Mouse (Mus musculus): ENCODE data around the gene Ccnc.

Ccnc gene

GRCm38 (mm10) chr4:21727615-21728165, at the start of gene Ccnc:
Gene Ccnc, plus strand, starts transcription at chr4:21727701.
- ChIA-PET CTCF (interaction anchor here in 3 of 4 experiments (0.6 to 1.6 kb wide), 10 partner anchors 9 to 230 kb away, joined by 3 to 7 read pairs (median 3); no protein-coding TSS in a partner anchor), POLR2A (interaction anchor here (0.6 to 3.8 kb wide), 83 partner anchors 9 to 630 kb away, joined by 3 to 48 read pairs (median 5); partner anchors contain the start of genes Pnisr (in 3 of the 4), Coq3 (in 2 of the 4), Tstd3 (in 2 of the 4) and Usp45 (in 2 of the 4))

- CTCF ChIA-PET, result no interaction called here
- POLR2A ChIA-PET, result interaction anchor here in 2 of 4 experiments (1.0 to 1.6 kb wide), 3 partner anchors 11 to 49 kb away, joined by 3 to 6 read pairs (median 3); partner anchors contain the start of gene Ccnc (in 1 of the 2)
Observed at GRCm38 (mm10) chr4:21678101-21678974, 49.2 kb upstream of the Ccnc start.

DNA sequence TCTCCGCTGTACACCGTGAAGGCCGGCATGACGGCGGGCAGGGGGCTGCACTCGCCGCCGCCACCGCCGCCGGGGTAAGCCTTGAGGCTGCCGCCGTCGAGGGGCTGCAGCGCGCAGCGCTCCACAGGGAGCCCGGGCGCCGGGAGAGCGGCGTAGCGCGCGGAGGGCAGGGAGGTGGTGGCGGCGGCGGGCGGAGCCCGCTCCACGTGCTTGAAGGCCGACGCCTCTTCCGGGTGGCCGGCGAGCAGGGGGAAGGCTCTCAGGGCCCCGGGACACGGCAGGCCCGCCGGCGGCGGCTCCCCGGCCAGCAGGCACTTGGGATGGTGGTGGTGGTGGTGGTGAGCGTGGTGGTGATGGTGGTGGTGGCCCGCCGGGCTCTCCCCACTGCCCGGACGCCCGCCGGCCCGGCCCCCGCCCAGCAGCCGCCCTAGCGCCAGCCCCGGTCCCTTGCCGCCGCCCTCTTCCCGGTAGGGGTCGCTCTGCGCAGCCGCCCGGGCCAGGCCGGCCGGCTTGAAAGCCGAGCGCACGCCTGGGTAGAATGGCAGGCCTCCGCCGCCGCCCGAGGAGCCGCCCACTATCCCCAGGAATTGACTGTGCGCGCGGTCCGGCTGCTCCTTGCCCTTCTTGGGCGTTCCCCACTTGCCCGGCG, 48.4 kb upstream of the Ccnc start:
- ChIA-PET POLR2A (interaction anchor here in 2 of 4 experiments (0.7 to 1.6 kb wide), 6 partner anchors 9 to 48 kb away, joined by 3 to 6 read pairs (median 5); partner anchors contain the start of gene Ccnc (in 2 of the 2)), CTCF (interaction anchor here in 1 of 4 experiments (0.6 kb wide), 1 partner anchor 43 kb away, joined by 6 read pairs; no protein-coding TSS in a partner anchor)

GRCm38 (mm10) chr4:21679624-21680480, 47.6 kb upstream of the Ccnc start:
- POLR2A ChIA-PET, result interaction anchor here in 2 of 4 experiments (0.7 to 1.9 kb wide), 7 partner anchors 8 to 48 kb away, joined by 3 to 6 read pairs (median 6); partner anchors contain the start of gene Ccnc (in 2 of the 2)
- CTCF ChIA-PET, result interaction anchor here in 1 of 4 experiments (0.6 kb wide), 2 partner anchors 42 to 924 kb away, joined by 5 to 6 read pairs; no protein-coding TSS in a partner anchor

- CTCF ChIA-PET, result no interaction called here
- POLR2A ChIA-PET, result interaction anchor here in 2 of 4 experiments (0.8 to 1.9 kb wide), 2 partner anchors 9 to 46 kb away, joined by 3 to 6 read pairs; partner anchors contain the start of gene Ccnc (in 1 of the 2)
Observed at GRCm38 (mm10) chr4:21680971-21681370, 46.5 kb upstream of the Ccnc start.

DNA sequence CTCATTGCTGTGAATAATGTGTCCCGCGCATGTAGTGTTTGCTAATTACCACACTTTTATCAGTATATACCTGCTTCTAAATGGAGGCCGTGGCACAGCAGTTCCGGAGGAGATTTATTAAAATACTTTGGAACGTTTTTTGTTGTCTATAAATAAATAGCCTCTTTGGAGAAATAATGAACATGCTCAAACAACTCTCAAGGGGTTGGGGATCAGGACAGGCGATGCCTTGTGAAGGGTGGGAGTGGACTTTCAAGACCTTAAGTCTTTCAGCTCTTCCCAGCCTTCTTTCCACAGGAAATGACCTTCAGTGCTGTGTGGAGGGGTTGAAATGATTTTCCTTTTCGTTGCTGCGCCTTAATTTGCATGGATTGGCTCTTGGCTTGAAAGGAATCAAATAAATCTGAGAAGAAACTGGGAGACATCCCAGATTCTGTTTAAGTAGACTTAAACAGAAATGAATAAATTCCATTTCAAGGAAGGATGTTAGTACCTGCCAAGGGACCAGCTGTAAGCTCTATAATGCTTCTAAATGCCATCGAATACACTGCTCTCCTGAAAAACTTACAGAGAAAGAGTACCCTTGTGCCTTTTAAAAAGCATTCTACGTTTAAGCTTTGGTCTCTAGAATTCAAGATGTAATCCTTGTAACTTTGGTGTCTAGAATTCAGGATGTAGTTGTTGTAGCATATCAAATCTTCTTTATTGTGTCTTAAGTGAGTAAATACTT, 44.9 kb upstream of the Ccnc start:
- POLR2A ChIA-PET, result interaction anchor here in 2 of 4 experiments (1.2 to 4.3 kb wide), 4 partner anchors 9 to 45 kb away, joined by 3 to 14 read pairs (median 8); partner anchors contain the start of gene Ccnc (in 1 of the 2)
- CTCF ChIA-PET, result no interaction called here

DNA sequence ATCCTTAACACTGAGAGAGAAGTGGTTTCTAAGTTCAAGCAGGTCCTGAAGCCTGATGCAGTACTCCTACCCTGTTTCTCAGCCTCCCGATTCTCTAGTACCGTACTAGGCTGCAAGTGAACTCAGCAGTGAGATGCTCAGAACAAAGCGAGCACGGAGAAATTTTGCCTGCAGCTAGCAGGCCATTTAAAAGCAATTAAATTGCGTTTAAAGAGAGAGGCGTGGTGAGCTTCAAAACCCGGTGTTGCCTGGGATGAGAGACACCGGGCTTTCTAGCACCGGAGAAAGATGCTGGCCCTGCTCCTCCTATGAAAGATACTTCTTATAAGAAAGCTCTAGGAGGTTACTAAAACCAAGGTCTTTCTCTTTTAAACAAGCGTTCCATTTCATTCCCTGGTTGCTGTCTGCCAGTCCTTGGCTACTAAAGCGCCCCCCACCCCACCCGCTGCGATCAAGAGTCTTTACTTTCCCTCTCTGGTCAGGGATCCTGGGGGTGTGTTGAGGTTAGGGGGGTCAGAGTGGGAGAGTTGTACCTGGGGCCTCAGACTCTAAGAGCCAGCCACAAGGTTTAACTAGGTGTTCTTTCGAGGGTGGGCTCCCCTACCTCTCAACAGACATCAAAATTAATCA, 43.0 kb upstream of the Ccnc start:
- ChIA-PET CTCF (interaction anchor here in 3 of 4 experiments (0.8 to 2.0 kb wide), 4 partner anchors 8 to 38 kb away, joined by 3 to 6 read pairs (median 4); no protein-coding TSS in a partner anchor), POLR2A (interaction anchor here in 3 of 4 experiments (0.5 to 4.3 kb wide), 6 partner anchors 10 to 107 kb away, joined by 3 to 14 read pairs (median 5); partner anchors contain the start of gene Ccnc (in 2 of the 3))

GRCm38 (mm10) chr4:21685595-21686091, 41.9 kb upstream of the Ccnc start, which contains the start of gene Prdm13:
Gene Prdm13, minus strand, starts transcription at chr4:21685963.
- ChIA-PET CTCF (interaction anchor here in 2 of 4 experiments (0.5 to 2.0 kb wide), 2 partner anchors 8 to 11 kb away, joined by 3 to 6 read pairs; no protein-coding TSS in a partner anchor), POLR2A (interaction anchor here in 2 of 4 experiments (2.8 to 4.3 kb wide), 3 partner anchors 12 to 42 kb away, joined by 7 to 14 read pairs (median 13); partner anchors contain the start of gene Ccnc (in 2 of the 2))

GRCm38 (mm10) chr4:21686416-21686815, 41.1 kb upstream of the Ccnc start:
- POLR2A ChIA-PET, result interaction anchor here in 1 of 4 experiments (0.6 kb wide), 1 partner anchor 69 kb away, joined by 3 read pairs; no protein-coding TSS in a partner anchor
- CTCF ChIA-PET, result no interaction called here

- ChIA-PET POLR2A (no interaction called here), CTCF (no interaction called here)
Observed at GRCm38 (mm10) chr4:21686934-21687333, 40.6 kb upstream of the Ccnc start.

DNA sequence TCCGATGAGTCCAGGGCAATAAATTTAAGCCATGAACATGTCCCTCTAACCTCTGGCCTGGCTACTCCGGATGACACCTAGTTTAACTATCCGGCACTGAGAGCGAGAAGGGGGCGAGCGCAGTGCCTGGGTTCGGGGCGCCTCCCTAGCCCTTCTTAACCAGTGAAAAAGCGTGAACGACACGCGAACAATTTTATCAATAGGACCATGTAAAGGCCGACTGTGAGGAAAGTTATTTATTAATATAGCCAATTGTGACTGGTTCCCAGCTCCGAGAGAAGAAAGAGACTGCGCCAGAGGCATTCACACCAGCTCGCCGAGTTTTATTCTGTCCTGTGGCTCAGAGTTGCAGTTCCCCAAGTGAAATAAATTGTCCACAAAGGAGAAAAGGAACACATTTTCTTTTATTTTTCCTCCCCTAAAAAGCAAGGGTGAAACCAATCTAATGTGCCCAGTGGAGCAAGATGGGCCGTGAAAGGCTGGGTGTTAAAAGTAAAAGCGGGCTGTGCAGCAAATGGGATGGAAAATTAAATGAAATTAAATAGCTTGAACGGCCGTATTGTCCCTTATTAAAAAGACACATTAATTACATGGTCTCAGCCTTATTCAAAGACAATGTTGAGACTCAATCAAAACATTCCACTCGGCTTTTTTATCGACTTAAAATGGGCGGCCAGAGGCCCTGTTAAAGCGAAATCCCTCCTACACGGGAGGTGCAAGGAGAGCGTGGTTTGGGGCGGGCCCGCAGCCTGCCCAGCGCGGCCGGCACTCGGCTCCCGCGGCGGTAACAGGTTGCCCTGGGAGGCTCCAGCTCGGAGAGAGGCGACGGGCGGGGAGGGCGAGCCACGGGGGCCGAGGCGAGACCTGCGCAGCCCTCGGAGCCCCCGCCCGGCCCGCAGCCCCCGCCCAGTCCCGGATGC, 39.5 kb upstream of the Ccnc start:
- CTCF ChIA-PET, result no interaction called here
- POLR2A ChIA-PET, result interaction anchor here in 2 of 4 experiments (0.5 to 1.6 kb wide), 6 partner anchors 8 to 62 kb away, joined by 3 to 6 read pairs (median 3); partner anchors contain the start of gene Ccnc (in 1 of the 2)

GRCm38 (mm10) chr4:21688703-21689200, 38.7 kb upstream of the Ccnc start:
- CTCF ChIA-PET, result no interaction called here
- POLR2A ChIA-PET, result interaction anchor here in 1 of 4 experiments (1.0 to 1.6 kb wide), 5 partner anchors 9 to 39 kb away, joined by 3 to 6 read pairs (median 3); partner anchors contain the start of gene Ccnc

DNA sequence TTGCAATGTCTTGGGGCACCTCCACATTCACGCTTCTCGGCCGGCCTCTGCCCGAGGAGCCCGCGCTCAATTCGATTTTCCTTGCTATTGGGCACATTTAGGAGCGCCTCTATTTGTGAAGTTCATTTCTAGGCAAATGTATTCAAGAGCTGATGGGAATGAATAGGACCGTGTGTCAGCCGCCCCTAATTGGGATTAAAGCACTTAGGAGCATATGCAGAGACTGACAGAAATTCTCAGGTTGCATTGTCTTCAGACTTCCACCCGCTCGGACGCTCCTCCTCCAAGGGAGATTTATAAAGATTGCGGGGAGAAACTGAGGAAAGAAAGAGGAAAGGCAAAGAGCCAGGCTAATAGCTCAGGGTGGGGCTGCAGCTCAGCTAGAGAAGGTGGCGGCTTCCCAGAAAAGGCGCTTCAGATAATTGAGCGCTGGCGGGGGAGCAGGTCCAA, 38.0 kb upstream of the Ccnc start:
- ChIA-PET POLR2A (interaction anchor here in 2 of 4 experiments (0.8 to 1.6 kb wide), 6 partner anchors 9 to 33 kb away, joined by 3 to 6 read pairs (median 4); no protein-coding TSS in a partner anchor), CTCF (no interaction called here)

GRCm38 (mm10) chr4:21690221-21690620, 37.3 kb upstream of the Ccnc start:
- ChIA-PET POLR2A (interaction anchor here in 2 of 4 experiments (0.8 to 1.6 kb wide), 4 partner anchors 10 to 32 kb away, joined by 3 to 6 read pairs (median 4); no protein-coding TSS in a partner anchor), CTCF (no interaction called here)
